Mouse (Mus musculus) thymus, adult 2 months (tissue): Measurements from ENCODE around the gene Zfpl1. TPM values are rescaled to one million over a fixed set of nuclear protein-coding genes. Genes with fewer than 3 reads are reported as not detected.

Source experiments
- DNase-seq: peaks from one replicate; pipeline ENCODE4 v3.0.0; 2021
- H3K27ac ChIP-seq: fragments of 200-500 bp; 2 replicates; pipeline ENCODE4 v1.5.1; 2012; ENCODE audit warnings: low read length, control low read depth; ENCODE audit not compliant: control insufficient read depth, insufficient read depth
- H3K27me3 ChIP-seq: fragments of 200-500 bp; 2 replicates; pipeline ENCODE4 v1.6.1; 2012; ENCODE audit warnings: mild to moderate bottlenecking, low read length, moderate library complexity, mixed read lengths; ENCODE audit not compliant: control insufficient read depth, insufficient read depth
- H3K36me3 ChIP-seq: fragments of 200-500 bp; 2 replicates; pipeline ENCODE4 v1.6.1; 2012; ENCODE audit warnings: mild to moderate bottlenecking, low read length, moderate library complexity; ENCODE audit not compliant: control insufficient read depth, insufficient read depth
- H3K4me1 ChIP-seq: fragments of 200-500 bp; replicated peaks from 2 replicates; pipeline ENCODE4 v1.6.1; 2012; ENCODE audit warnings: low read length; ENCODE audit not compliant: control insufficient read depth, insufficient read depth
- H3K4me3 ChIP-seq: fragments of 200-500 bp; 2 replicates; pipeline ENCODE4 v1.5.1; 2012; ENCODE audit warnings: mild to moderate bottlenecking, low read length, control low read depth, moderate library complexity; ENCODE audit not compliant: control insufficient read depth, insufficient read depth
- CTCF ChIP-seq: fragments of 200-500 bp; IDR thresholded peaks from 2 replicates; pipeline ENCODE4 v1.5.1; 2012; ENCODE audit warnings: mild to moderate bottlenecking, control low read depth, low read length, moderate library complexity, borderline replicate concordance; ENCODE audit not compliant: control insufficient read depth, poor library complexity, insufficient read depth; ENCODE audit errors: extremely low read depth
- POLR2A ChIP-seq: fragments of 200-500 bp; IDR thresholded peaks from 2 replicates; pipeline ENCODE4 v1.6.1; 2012; ENCODE audit warnings: mild to moderate bottlenecking, low read length, control low read depth, moderate library complexity; ENCODE audit not compliant: control insufficient read depth, poor library complexity, insufficient read depth; ENCODE audit errors: extremely low read depth
- WGBS: fragments of 180-500 bp; shearing (Covaris S2); methylation state at CpG from one replicate; pipeline ENCODE4 v1.1.7; 2018; 5-methylcytosine and 5-hydroxymethylcytosine counted together
- polyA plus RNA-seq: library from polyadenylated mRNA; depleted of rRNA; stranded (reverse); fragments of >200 nt; gene quantifications from 2 replicates; pipeline ENCODE4 v1.2.3, GENCODE M21; 2012

Zfpl1 gene
- polyA plus RNA-seq, 1 experiment = 147 TPM

- 94% methylated on average over 6 of the region's 6 CpGs for WGBS
Observed at GRCm38 (mm10) chr19:6101186-6101585, 16.4 kb upstream of the Zfpl1 start.

GRCm38 (mm10) chr19:6097847-6098246 lies 13.1 kb upstream of the Zfpl1 start:
- TF ChIP-seq CTCF (no peak), POLR2A (no peak)
- 87% methylated on average over 3 of the region's 3 CpGs for WGBS
- Histone ChIP-seq H3K27ac (no peak overlapping the region), H3K4me1 (no peaks in the 10 kb centered on the region), H3K4me3 (no peak overlapping the region), H3K27me3 (no peaks in the 10 kb centered on the region), H3K36me3 (peaks cover 15% of the 10 kb centered on the region; the same call in 1 of the 2 replicates)
- no peak for DNase-seq

More at GRCm38 (mm10) chr19:6101186-6101585, 16.4 kb upstream of the Zfpl1 start:
- Histone ChIP-seq H3K27me3 (no peaks in the 10 kb centered on the region), H3K4me3 (no peak overlapping the region), H3K27ac (no peak overlapping the region), H3K36me3 (no peaks in the 10 kb centered on the region), H3K4me1 (no peaks in the 10 kb centered on the region)
- TF ChIP-seq POLR2A = no peak
- no peak for TF ChIP-seq CTCF
- no peak for DNase-seq

GRCm38 (mm10) chr19:6094119-6094518 lies 9.4 kb upstream of the Zfpl1 start, which contains the start of gene AC131692.1:
Gene AC131692.1 (plus strand): TSS chr19:6094419.
- WGBS = 97% methylated on average over 7 of the region's 7 CpGs
- H3K27me3 ChIP-seq = no peaks in the 10 kb centered on the region
- TF ChIP-seq POLR2A (no peak), CTCF (no peak)
- no peaks in the 10 kb centered on the region for H3K4me1 ChIP-seq
- no peak within 1 kb of the TSS for H3K4me3 ChIP-seq
- H3K36me3 ChIP-seq = peaks cover 30% of the 10 kb centered on the region; the same call in 1 of the 2 replicates
- H3K27ac ChIP-seq = no peak within 1 kb of the TSS
- no peak for DNase-seq

GRCm38 (mm10) chr19:6088841-6089240 lies 4.1 kb upstream of the Zfpl1 start:
- 96% methylated on average over 13 of the region's 13 CpGs for WGBS
- peaks cover 15% of the 10 kb centered on the region; the same call in 1 of the 2 replicates for H3K36me3 ChIP-seq
- TF ChIP-seq CTCF (no peak), POLR2A (no peak)
- DNase-seq = no peak
- H3K4me3 ChIP-seq = no peak overlapping the region
- H3K4me1 ChIP-seq = peaks cover 14% of the 10 kb centered on the region
- H3K27ac ChIP-seq = no peak overlapping the region
- no peaks in the 10 kb centered on the region for H3K27me3 ChIP-seq

GRCm38 (mm10) chr19:6085417-6085879 lies 692 bp upstream of the Zfpl1 start:
- Histone ChIP-seq H3K36me3 (peaks cover 13% of the 10 kb centered on the region; the same call in 1 of the 2 replicates), H3K27me3 (no peaks in the 10 kb centered on the region), H3K27ac (no peak overlapping the region), H3K4me3 (peak overlapping the region; percentile 59), H3K4me1 (peaks cover 16% of the 10 kb centered on the region)
- no peak; the same call in 1 of the 2 replicates for TF ChIP-seq POLR2A
- no peak for TF ChIP-seq CTCF
- DNase-seq = peak; percentile 52
- under 1% methylated on average over 17 of the region's 17 CpGs for WGBS

GRCm38 (mm10) chr19:6082156-6082555 lies 2.6 kb downstream of the Zfpl1 start, which contains the start of gene Gm28374:
Gene Gm28374 (minus strand): TSS chr19:6082256.
- Histone ChIP-seq H3K4me1 (peaks cover 18% of the 10 kb centered on the region), H3K27me3 (no peaks in the 10 kb centered on the region), H3K27ac (no peak within 1 kb of the TSS), H3K36me3 (peaks cover 7% of the 10 kb centered on the region; the same call in 1 of the 2 replicates), H3K4me3 (no peak within 1 kb of the TSS)
- TF ChIP-seq CTCF (no peak), POLR2A (no peak)
- WGBS = 93% methylated on average over 9 of the region's 9 CpGs
- no peak for DNase-seq
